In genomic region chr1:182986243-182986642, GRCm38 (mm10) we compare ENCODE assay signal across 15 mouse cellular contexts. TPM values are rescaled to one million over a fixed set of nuclear protein-coding genes. Genes with fewer than 3 reads are reported as not detected.
DNase-seq lines count a peak whose midpoint lies in the region; ATAC-seq and TF ChIP-seq lines count a peak whose summit lies in the region.
"Had no signal": no experiment of that assay in that cellular context is flagged by ENCODE, and none has a peak within 500 bp of the region (broad histone marks: within the 10 kb centered on the region; RNA-seq: fewer than 3 reads in every experiment).

No protein-coding gene starts in this region.

- H3K27me3 ChIP-seq in kidney, postnatal 0 days (ENCODE audit: insufficient read depth, low read length): no peaks in the 10 kb centered on the region
- no peaks in the 10 kb centered on the region for H3K27me3 ChIP-seq in heart, embryonic 16.5 days (ENCODE audit: control insufficient read depth, insufficient read depth, low read length)
- H3K27me3 ChIP-seq in small intestine, adult 2 months (ENCODE audit: control insufficient read depth, insufficient read depth, low read length): 0 out of 2 replicates have a peak, but pooled peaks cover 3% of the 10 kb centered on the region
- no peaks in the 10 kb centered on the region for H3K27me3 ChIP-seq in hindbrain, embryonic 16.5 days (replicated peaks; ENCODE audit: control insufficient read depth, insufficient read depth, low read length)

- H3K4me1 ChIP-seq in kidney, postnatal 0 days (replicated peaks; ENCODE audit: insufficient read depth, low read length): 0 out of 2 replicates have a peak, but pooled peaks cover 6% of the 10 kb centered on the region
- H3K4me1 ChIP-seq in heart, embryonic 16.5 days (ENCODE audit: control insufficient read depth, insufficient read depth, low read length): peaks cover 18% of the 10 kb centered on the region
- H3K4me1 ChIP-seq in small intestine, adult 2 months (ENCODE audit: control insufficient read depth, insufficient read depth, insufficient read length, low read length): peaks cover 7% of the 10 kb centered on the region
- H3K4me1 ChIP-seq in hindbrain, embryonic 16.5 days (ENCODE audit: control insufficient read depth, insufficient read depth, low read depth, low read length): peaks cover 6% of the 10 kb centered on the region

- no peak for TF ChIP-seq CTCF in kidney, postnatal 0 days (IDR thresholded peaks at IDR 0.05; ENCODE audit: low read depth)
- TF ChIP-seq CTCF in small intestine, adult 2 months (IDR thresholded peaks at IDR 0.05; ENCODE audit: extremely low read depth, insufficient read length, insufficient replicate concordance, low read depth, low read length): no peak

- H3K36me3 ChIP-seq in kidney, postnatal 0 days (ENCODE audit: insufficient read depth, low read length): no peaks in the 10 kb centered on the region
- H3K36me3 ChIP-seq in heart, embryonic 16.5 days (ENCODE audit: control insufficient read depth, insufficient read depth): no peaks in the 10 kb centered on the region
- H3K36me3 ChIP-seq in small intestine, adult 2 months (ENCODE audit: control insufficient read depth, insufficient read depth, low read length): no peaks in the 10 kb centered on the region
- no peaks in the 10 kb centered on the region for H3K36me3 ChIP-seq in hindbrain, embryonic 16.5 days (ENCODE audit: control insufficient read depth, insufficient read depth, low read length)
- H3K36me3 ChIP-seq: forebrain, embryonic 15.5 days; liver, embryonic 12.5 days had no signal

- H3K4me3 ChIP-seq in kidney, postnatal 0 days (replicated peaks; ENCODE audit: low read depth, low read length): no peak overlapping the region
- H3K4me3 ChIP-seq in heart, embryonic 16.5 days (ENCODE audit: low read length): no peak overlapping the region
- no peak overlapping the region for H3K4me3 ChIP-seq in small intestine, adult 2 months (ENCODE audit: low read depth, low read length)
- no peak overlapping the region for H3K4me3 ChIP-seq in hindbrain, embryonic 16.5 days (ENCODE audit: low read length)
- H3K4me3 ChIP-seq: forebrain, embryonic 15.5 days; left cerebral cortex, adult 2 months; liver, embryonic 12.5 days; megakaryocyte, embryonic 14.5 days had no signal

- 37% methylated on average over 13 of the region's 13 CpGs for WGBS in kidney, postnatal 0 days
- WGBS in heart, embryonic 16.5 days: 24% methylated on average over 13 of the region's 13 CpGs
- WGBS in small intestine, adult 2 months: 50% methylated on average over 13 of the region's 13 CpGs
- WGBS in hindbrain, embryonic 16.5 days: 67% methylated on average over 13 of the region's 13 CpGs

- ATAC-seq in kidney, postnatal 0 days (replicated peaks; ENCODE audit: low FRiP score, low read depth): no peak
- no peak for ATAC-seq in heart, embryonic 16.5 days (replicated peaks; ENCODE audit: extremely low read depth, insufficient read depth, low FRiP score)
- ATAC-seq in hindbrain, embryonic 16.5 days: no peak
- ATAC-seq: forebrain, embryonic 15.5 days; inflammation-experienced regulatory T-cells, adult 6 months; liver, embryonic 12.5 days had no signal

- H3K4me2 ChIP-seq in kidney, postnatal 0 days (ENCODE audit: low read length): no peak overlapping the region
- peak overlapping the region; percentile 28 for H3K4me2 ChIP-seq in heart, embryonic 16.5 days (ENCODE audit: low read depth, low read length)
- no peak overlapping the region for H3K4me2 ChIP-seq in hindbrain, embryonic 16.5 days (ENCODE audit: low read length)
- H3K4me2 ChIP-seq: forebrain, embryonic 15.5 days; liver, embryonic 12.5 days had no signal

- intact Hi-C loops in gastrocnemius, postnatal 14 days (cut with DNase I; ENCODE audit: low total_unique reads): no loop called here

- no peak for TF ChIP-seq POLR2A in small intestine, adult 2 months (IDR thresholded peaks at IDR 0.05; ENCODE audit: low read depth, low read length)

- peak; percentile 42 for DNase-seq in gastrocnemius, adult 18-20 months (ENCODE audit: low spot score)
- no peak for DNase-seq in gastrocnemius, postnatal 14 days
- DNase-seq in kidney, postnatal 0 days (ENCODE audit: low spot score): peak; percentile 71
- no peak for DNase-seq in kidney, adult 18-20 months
- no peak for DNase-seq in ovary, postnatal 10 days (ENCODE audit: low spot score)
- DNase-seq: adrenal gland, postnatal 25 days had no signal

- H3K27ac ChIP-seq in kidney, postnatal 0 days: 0 out of 2 replicates have a peak overlapping the region, but pooled peaks have one; percentile 39
- H3K27ac ChIP-seq in heart, embryonic 16.5 days (ENCODE audit: low read length): peak overlapping the region; percentile 82
- H3K27ac ChIP-seq in small intestine, adult 2 months (ENCODE audit: insufficient read depth, low read depth, low read length): peak overlapping the region; percentile 21
- H3K27ac ChIP-seq in hindbrain, embryonic 16.5 days (ENCODE audit: low read depth, low read length): no peak overlapping the region
- H3K27ac ChIP-seq: forebrain, embryonic 15.5 days; left cerebral cortex, adult 2 months; liver, embryonic 12.5 days had no signal

- no peak overlapping the region for H3K9ac ChIP-seq in kidney, postnatal 0 days (ENCODE audit: low read depth, low read length)
- peak overlapping the region; percentile 20; the same call in 1 of the 2 replicates for H3K9ac ChIP-seq in heart, embryonic 16.5 days (ENCODE audit: low read length)
- H3K9ac ChIP-seq in hindbrain, embryonic 16.5 days (ENCODE audit: low read depth, low read length): no peak overlapping the region
- H3K9ac ChIP-seq: forebrain, embryonic 15.5 days; liver, embryonic 12.5 days had no signal

- H3K9me3 ChIP-seq in kidney, postnatal 0 days (replicated peaks; ENCODE audit: low read length): no peaks in the 10 kb centered on the region
- H3K9me3 ChIP-seq in heart, embryonic 16.5 days (replicated peaks; ENCODE audit: control insufficient read depth, low read length): no peaks in the 10 kb centered on the region
- no peaks in the 10 kb centered on the region for H3K9me3 ChIP-seq in hindbrain, embryonic 16.5 days (ENCODE audit: control insufficient read depth, low read length)
- H3K9me3 ChIP-seq: forebrain, embryonic 15.5 days; liver, embryonic 12.5 days; megakaryocyte, embryonic 14.5 days had no signal

RNA-seq across cellular contexts. Expression of gene Tlr5, which starts 31.7 kb away (rescaled TPM):
- total RNA-seq in gastrocnemius, adult 18-20 months (2021): 1 to 10 TPM in 1 of 2 experiments, under 1 TPM in 1; 0.78 to 1.0 TPM
- total RNA-seq in gastrocnemius, postnatal 14 days (2021): 1 to 10 TPM; 2.0 to 2.1 TPM
- polyA plus RNA-seq in kidney, postnatal 0 days (2015; fragmentation: Nextera tagmentation; extraction: Ambion mirVana): 0.74 and 1.2 TPM in 2 replicates
- polyA plus RNA-seq in heart, embryonic 16.5 days (2015; fragmentation: Nextera tagmentation; extraction: Ambion mirVana): 1.6 and 1.7 TPM in 2 replicates
- polyA plus RNA-seq in small intestine, adult 2 months (2012; rRNA removed): 0.46 and 0.49 TPM in 2 replicates
- polyA plus RNA-seq in hindbrain, embryonic 16.5 days (2015; fragmentation: Nextera tagmentation; extraction: Ambion mirVana): 0.19 and 0.60 TPM in 2 replicates
- total RNA-seq: common myeloid progenitor, adult 5-6 weeks had no signal
- polyA plus RNA-seq: inflammation-experienced regulatory T-cells, adult 6 months had no signal

Comparison
In these comparisons a context has a peak if more than half of its experiments do, and no peak if none do; other contexts are left out.
1. DNase-seq: peak in gastrocnemius, adult 18-20 months (single experiment) and kidney, postnatal 0 days (single experiment); none in gastrocnemius, postnatal 14 days (single experiment), kidney, adult 18-20 months (single experiment) and ovary, postnatal 10 days (single experiment).